Mouse (Mus musculus): ENCODE measurements around the gene G530012D18Rik. TPM values are rescaled to one million over a fixed set of nuclear protein-coding genes. Genes with fewer than 3 reads are reported as not detected.
"Not testable (repeated sequence)": the region's sequence is repeated elsewhere in the genome, so short reads cannot be mapped to it uniquely, and the experiment has no call there.

G530012D18Rik gene
- total RNA-seq, 2 experiments from 2014 or later = not detected

- DNase-seq = not testable (repeated sequence)
Observed at GRCm38 (mm10) chr1:85615819-85616218, 40.3 kb downstream of the G530012D18Rik start.

- DNase-seq = not testable (repeated sequence)
Observed at GRCm38 (mm10) chr1:85617161-85617560, 41.7 kb downstream of the G530012D18Rik start.

DNA sequence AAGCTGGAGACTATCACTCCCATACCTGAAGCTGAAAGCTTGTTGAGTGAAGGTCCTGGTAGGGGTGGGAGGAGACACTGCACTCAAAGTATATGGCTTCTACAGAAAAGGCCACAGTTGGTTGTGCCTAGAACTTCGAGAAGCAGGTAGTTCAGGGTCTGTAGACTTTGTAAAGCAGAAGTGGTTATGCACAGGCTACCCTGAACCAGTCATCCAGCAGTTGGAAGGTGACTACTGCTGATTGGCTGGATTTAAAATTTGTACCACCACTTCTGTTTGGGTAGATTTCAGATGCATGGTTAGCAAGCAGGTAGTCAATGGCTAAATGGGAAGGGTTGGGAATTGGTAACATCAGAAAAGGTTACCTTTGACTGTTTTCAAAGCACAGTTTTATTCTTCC lies 43.2 kb downstream of the G530012D18Rik start:
- not testable (repeated sequence) for DNase-seq

Other genes with a start within 250 kb of the G530012D18Rik start
- gene Sp110, start 23.1 kb downstream of the G530012D18Rik start, total RNA-seq (2021) = 1 to 10 TPM in 1 of 2 experiments, under 1 TPM in 1; 0.72 to 1.3 TPM
- gene Sp140, start 24.7 kb downstream of the G530012D18Rik start, total RNA-seq (2021) = 1 to 10 TPM in 1 of 2 experiments, under 1 TPM in 1; 0.18 to 1.9 TPM
- gene Sp100, start 74.3 kb downstream of the G530012D18Rik start, total RNA-seq (2021) = 1 to 10 TPM; 4.6 to 4.9 TPM
- under 1 TPM; 0.15 to 0.48 TPM for gene A630001G21Rik, start 203.0 kb downstream of the G530012D18Rik start, total RNA-seq (2021)
- gene Cab39, start 217.8 kb downstream of the G530012D18Rik start, total RNA-seq (2021) = 100 to 1,000 TPM; 142 to 177 TPM

All from gastrocnemius, postnatal 25 days (tissue).